Mouse (Mus musculus) frontal cortex, postnatal 14 days (tissue): ENCODE measurements around the gene Tiam1.

Experiments used
- DNase-seq, 2 experiments: peaks; one replicate each; pipeline ENCODE4 v3.0.0; 2022; ENCODE audit warnings: low spot score in 2 of 2

Gene Tiam1

DNA sequence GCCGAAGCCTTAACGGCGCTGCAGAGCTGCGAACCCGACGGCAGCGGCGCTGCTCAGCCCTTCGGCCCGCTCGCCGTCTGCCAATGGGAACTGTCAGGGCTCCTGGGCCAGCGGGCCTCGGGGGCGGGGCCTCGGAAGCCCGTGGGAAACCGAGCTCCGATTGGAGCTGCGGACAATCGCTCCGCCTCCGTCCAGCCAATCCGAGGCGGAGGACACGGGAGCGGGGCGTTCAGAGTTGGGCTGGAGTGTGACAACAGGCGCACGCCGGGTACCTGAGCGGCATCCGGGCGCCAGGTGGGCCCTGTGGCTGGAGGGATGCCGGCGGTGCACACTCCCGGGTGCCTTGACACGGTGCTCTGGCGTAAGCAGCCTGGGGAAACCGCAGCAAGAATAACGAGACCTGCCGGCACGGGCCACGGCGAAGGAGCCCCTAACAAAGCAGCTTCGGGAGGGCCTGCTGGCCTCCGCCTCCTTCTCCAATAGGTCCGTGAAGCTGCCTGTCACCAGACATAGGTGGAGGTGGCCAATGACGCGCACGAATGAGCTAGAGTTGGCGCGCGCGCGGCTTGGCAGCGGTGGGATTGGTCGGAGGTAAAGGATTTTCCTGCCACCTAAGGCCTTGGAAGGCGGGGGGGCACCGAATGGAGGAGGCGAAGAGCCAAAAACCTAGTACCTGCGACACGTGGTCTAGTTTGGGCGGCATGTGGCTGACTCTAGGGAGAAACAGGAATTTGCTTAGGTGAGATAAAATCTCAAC is at the start of gene Tiam1:
TSS of gene Tiam1 (minus strand) at position 10 of the 757 bp plus-strand sequence.
- DNase-seq: peak; percentile 95 to 96

GRCm38 (mm10) chr16:90191289-90191688 is 47.7 kb upstream of the Tiam1 start:
- no peak for DNase-seq

- DNase-seq: no peak
These were observed 43.9 kb upstream of the Tiam1 start for GRCm38 (mm10) chr16:90187453-90187852.

- DNase-seq: peak; percentile 70 to 81
These were observed 42.5 kb upstream of the Tiam1 start for GRCm38 (mm10) chr16:90185928-90186588.

GRCm38 (mm10) chr16:90184135-90184534 is 40.6 kb upstream of the Tiam1 start:
- DNase-seq: no peak

DNA sequence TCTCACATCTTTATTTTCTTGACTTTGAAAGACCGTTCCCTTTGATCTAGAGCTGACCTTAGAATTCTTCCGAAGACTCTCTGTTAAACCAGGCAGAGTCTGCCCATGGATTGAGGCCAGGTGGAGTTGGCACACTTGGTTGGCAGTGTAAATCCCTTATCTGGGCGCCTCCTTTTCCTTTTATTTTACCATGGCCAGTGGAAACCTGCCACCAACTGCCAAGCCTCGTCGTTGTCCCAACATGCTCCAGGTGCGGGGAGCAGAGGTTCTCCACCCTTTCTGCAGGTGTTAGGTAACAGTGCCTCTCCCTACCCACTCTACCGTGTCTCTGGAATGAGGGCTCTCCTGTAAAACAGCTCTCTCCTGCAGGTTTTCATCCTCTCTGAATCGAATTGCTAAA is 38.1 kb upstream of the Tiam1 start:
- DNase-seq: no peak

DNA sequence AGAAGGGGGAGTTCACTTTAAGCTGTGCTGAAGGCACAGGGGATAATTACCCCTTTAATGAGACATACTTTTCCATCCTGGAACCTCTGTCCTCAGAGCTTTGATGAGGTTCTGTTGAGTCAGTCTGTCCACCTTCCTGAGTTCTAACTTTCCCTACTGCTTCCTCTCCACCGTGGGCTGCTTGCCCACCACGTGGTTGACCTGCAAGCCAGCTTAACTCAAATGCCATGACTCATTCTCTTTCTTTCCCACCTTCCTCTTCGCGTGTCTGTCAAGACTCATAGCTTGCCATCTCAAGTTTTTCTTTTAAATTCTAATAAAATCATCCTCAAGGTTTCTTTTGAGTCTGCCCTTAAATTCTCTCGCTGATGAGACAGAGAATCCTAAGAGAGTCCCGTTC is 37.4 kb upstream of the Tiam1 start:
- DNase-seq: no peak

DNA sequence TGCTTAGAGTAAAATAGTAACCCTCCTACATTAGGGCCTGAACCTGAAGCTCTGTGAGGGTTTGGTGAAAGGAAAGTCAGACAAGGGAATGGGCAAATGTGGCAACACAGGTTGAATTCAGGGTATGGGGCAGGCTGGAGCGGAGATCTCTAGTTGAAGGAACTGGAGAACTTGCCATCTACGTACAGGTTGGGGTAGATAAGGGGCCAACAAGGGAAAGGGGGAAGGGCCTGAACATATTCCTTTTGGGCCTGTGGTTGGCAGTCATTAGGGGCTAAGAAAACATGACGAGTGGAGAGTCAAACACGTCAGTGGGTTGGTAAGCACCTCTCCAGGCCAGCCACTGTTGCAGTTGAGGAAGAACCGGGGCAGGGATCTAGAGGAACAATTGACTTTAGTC is 36.3 kb upstream of the Tiam1 start:
- DNase-seq: no peak

- no peak for DNase-seq
These were observed 34.8 kb upstream of the Tiam1 start for GRCm38 (mm10) chr16:90178404-90178803.

DNA sequence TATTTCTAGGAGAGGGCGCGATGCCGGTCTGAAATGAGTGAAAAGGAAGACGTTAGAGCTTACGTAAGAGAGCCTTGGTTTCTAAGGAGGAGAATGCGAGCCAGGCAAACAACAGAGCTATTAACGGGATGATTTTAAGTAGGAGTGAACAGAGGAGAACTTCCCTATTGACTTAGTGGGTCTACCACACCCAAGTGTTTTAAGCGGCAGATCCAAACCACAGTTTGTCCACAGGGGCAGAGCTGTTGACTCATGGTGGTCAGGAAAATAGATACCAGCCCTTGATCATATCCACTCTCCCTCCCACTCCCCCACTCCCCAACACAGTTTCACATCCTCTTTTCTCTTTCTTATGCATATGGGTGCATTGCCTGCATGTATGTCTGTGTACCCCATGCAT is 33.9 kb upstream of the Tiam1 start:
- DNase-seq: no peak

DNA sequence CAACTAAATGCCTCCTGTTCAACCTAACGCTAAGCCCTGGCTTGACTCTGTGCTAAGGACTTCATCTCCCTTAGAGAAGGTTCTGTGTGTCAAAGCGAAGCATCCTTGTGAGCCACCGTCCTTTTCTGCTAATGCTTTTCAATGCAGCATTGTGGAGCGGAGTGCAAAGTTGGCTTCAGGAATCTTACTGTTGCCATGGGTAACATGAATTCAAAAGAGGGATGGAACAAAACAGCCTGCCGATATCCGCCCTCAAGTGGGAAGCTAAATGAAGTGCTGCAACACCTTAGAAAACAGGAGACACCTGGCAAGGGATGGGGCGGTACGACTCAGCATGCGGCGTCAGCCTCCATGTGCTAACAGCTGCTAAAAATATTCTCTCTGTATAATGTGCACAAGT is 32.9 kb upstream of the Tiam1 start:
- peak; percentile 37 to 72 for DNase-seq

DNA sequence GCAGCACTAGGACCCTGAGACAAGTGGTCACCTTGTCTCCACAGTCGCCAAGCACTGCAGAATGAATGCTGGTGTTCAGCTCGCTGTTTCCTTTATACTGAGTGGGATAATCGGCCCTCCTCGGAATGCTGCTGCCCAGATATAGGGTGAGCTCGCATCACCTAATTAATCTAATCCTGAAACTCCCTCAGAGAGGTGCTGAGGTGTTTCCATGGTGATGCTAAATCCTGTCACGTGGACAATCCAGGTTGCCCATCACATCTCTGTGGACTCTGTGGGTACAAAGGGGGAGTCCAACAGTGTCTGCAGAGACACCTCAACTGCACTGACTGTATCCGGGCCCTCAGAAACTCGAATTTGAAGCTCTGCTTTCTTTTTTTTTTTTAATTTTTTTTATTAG is 27.8 kb upstream of the Tiam1 start:
- DNase-seq: no peak

- DNase-seq: no peak
These were observed 27.1 kb upstream of the Tiam1 start for GRCm38 (mm10) chr16:90170676-90171075.

DNA sequence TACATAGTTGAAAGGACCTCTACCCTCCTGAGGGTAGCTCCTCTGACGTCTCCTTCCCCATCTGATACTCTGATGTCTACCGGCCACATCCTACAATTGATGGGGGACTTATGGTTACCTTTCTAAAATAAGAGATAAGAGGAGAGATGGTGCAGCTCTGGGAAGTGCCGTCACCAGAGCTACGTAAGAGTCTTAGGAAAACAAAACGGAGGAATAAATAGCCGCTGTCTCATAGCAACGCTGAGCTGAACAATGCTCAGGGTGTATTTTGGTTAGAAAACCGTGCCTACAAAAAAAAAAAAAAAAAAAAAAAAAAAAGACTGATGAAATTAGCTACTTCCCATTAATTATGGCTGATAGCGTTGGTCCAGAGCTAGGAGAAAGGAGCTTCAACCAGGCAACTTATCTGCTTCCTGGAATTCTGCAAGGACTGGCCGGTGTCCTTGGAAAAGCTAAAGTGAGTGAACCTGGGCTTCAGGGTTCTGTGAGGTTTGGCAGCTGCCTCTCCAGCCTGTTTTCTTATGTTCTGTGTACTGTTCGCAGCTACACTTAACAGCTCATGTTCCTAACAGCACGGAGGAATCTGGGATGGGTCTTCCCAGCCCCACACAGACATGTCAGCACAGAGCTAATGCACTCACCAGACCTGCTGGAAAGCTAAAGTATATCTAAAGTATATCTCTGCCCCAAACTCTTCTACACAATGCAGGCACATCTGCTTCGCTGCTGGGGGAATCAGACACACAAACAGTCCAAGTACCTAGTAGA is 26.5 kb upstream of the Tiam1 start:
- no peak for DNase-seq

DNA sequence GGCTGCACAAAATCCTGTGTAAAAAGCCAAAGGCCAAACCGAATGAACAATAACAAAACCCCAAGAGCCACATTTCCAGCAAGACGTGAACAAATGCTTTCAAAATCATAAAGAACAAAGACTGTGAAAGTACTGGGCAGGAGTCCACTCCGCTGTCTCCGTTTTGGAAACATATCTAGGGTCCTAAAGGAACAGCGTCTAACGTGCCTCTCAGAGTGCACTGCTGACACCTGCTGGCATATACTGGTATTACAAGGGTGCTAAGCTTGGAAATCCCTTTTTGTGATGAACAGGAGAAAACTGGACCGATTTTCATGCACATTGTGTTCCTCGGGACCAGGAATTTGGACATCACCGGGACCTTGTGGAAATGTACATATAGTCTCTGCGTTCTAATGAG is 24.1 kb upstream of the Tiam1 start:
- peak; percentile 30 to 70 for DNase-seq

GRCm38 (mm10) chr16:90165435-90165834 is 21.9 kb upstream of the Tiam1 start:
- DNase-seq: no peak

GRCm38 (mm10) chr16:90164942-90165341 is 21.4 kb upstream of the Tiam1 start:
- no peak for DNase-seq

DNA sequence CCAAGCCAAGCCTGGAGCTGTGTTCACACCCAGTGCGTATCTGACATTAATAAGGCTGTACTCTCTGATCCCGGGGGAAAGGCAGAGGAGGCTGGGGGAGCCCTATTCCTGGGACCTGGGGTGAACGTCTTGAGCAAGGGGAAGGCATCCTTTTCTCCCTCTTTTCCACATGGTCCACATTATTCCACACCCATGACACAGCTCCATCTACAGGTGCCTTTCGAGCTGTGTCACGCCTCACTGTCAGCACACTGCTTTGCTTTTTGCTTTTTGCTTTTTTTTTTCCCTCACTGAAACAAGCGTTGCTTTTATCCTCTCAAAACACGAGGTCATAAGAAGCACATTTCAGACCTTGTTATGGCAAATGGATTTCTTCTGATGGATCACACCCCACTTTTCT is 11.5 kb upstream of the Tiam1 start:
- DNase-seq: no peak

- DNase-seq: no peak
These were observed 7.3 kb upstream of the Tiam1 start for GRCm38 (mm10) chr16:90150820-90151219.

DNA sequence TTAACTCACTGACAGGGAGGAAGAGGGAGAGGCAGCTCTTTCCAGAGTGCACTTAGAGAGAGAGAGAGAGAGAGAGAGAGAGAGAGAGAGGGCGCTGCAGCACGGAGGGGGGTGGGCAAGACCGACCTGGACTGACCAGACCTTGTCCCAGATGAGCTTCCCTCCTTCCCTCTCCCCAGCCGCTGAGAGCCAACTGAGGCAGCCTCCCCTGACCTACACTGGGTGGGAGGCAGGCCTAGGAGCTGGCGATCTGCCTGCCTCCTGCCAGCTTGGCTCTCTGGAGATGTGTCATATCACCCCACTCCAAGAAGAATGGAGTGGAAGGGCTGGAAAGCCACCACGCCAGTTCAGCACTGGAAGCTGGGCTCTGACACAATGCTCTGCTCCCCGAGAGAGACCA is 6.6 kb upstream of the Tiam1 start:
- no peak for DNase-seq

- no peak for DNase-seq
These were observed 5.8 kb upstream of the Tiam1 start for GRCm38 (mm10) chr16:90149335-90149734.

DNA sequence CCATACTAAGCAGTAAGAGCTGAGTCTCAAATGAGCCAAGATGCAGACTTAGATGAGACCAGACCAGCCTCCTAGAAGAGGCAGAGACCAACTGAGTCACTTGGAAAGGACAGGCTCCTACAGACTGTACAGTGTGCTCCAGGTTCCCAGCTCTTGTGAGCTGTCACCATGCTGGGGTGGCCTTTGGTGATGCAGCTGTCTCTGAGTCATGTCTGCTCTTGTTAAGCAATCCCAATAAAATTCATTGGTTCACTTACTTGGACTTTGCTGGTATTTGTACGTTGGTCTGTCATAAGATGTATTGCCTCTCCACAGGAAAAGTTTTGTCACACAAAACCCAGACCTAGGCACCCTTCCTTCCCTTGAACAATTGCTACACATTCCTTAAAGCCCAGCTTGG is 1.7 kb upstream of the Tiam1 start:
- no peak for DNase-seq

GRCm38 (mm10) chr16:90144541-90144940 is 972 bp upstream of the Tiam1 start:
- no peak for DNase-seq
